Mouse (Mus musculus): ENCODE measurements around the gene Arhgap5.
A peak's percentile ranks its signal among the peaks of the same experiment; 100 is the strongest.
"Not testable (repeated sequence)": the region's sequence is repeated elsewhere in the genome, so short reads cannot be mapped to it uniquely, and the experiment has no call there.

Gene Arhgap5

DNA sequence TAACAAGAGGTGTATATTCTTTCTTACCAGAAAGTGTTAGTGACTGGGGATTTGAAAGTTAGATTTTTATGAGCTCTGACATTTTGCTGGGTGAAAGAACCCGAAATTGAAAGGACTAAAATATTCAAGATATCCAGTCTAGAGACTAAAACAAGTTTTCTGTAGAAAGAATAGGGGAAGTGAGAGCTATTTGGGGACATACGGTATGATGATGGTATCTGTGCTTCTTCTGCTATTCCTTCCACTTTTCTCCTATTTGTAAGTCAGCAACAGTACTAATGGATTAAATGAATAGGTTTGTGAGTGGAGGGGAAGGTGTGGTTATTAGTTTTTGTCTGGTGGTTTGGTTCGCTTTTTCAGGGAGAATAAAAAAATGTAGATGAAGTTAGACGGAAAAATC is 37.5 kb downstream of the Arhgap5 start:
- DNase-seq (ENCODE audit: low read depth, low spot score) = no peak

- DNase-seq (ENCODE audit: low read depth, low spot score) = no peak
Observed at GRCm38 (mm10) chr12:52544532-52544931, 40.8 kb downstream of the Arhgap5 start.

DNA sequence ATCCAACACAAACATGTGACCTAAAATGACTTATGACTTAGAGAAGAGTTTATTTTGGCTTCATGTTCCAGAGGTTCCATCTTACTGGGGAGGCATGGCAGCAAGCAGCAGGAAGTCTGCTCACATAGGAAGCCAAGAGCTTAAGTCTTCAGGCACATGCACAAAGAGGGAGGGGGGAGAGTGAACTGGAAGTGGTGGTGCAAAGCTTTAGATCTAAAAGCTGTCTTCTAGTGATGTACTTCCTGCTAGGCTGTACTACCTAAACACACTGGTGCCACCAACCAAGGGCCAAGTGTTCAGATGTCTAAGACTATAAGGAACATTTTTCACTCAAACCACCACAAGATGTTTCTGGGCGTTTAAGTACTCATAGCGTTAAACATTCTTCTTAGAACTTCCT is 48.3 kb downstream of the Arhgap5 start:
- DNase-seq (ENCODE audit: low read depth, low spot score) = no peak

DNA sequence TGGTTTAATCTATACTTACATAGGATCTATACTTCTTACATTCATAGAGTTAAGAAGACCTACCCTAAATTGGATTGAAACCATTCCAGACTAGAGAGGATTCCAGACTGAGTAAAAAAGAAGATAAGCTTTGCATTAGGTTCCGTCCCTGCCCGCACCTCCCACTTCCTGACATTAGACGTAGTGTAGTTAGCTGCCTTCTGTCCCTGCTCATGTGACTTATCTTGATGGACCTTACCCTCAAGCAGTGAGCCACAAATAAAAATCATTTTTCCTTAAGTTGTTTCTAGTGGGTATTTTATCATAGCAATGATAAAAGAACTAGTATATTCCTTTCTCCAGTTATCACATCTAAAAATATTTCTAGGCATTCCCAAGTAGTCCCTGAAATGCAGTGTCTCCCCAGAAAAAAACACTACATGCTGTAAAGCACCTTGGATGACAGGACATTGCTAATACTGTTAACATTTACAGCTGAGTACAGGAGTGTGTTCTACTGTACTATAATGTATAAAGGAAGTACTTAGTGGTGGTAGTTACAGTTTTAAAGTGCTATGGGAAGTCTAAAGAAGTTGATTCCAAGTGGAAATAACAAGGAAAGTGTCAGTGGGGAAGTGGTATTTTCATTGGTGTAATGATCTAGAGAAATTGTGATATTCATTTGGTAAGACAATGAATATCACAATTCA is 51.6 kb downstream of the Arhgap5 start:
- DNase-seq (ENCODE audit: low read depth, low spot score) = no peak

DNA sequence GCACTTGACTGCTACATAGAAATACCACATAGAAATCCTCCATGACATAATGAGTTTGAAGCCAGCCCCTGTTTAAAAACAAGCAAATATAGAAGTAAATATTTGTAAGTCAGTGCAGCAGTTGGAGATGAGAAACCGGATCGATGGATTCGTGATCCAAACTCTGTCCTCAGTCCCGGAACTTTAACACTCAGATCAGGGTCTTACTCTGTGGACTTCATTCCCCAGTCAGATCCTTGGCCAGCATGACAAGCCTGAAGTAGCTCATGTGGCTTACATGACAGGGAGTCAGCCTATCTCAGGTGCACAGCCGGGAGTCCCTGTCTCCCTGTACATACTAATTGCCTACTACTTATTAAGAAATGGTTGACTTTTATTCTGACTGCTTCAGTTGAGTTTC is 61.9 kb downstream of the Arhgap5 start:
- DNase-seq (ENCODE audit: low read depth, low spot score) = no peak

GRCm38 (mm10) chr12:52573371-52573770 is 69.6 kb downstream of the Arhgap5 start:
- no peak for DNase-seq (ENCODE audit: low read depth, low spot score)

DNA sequence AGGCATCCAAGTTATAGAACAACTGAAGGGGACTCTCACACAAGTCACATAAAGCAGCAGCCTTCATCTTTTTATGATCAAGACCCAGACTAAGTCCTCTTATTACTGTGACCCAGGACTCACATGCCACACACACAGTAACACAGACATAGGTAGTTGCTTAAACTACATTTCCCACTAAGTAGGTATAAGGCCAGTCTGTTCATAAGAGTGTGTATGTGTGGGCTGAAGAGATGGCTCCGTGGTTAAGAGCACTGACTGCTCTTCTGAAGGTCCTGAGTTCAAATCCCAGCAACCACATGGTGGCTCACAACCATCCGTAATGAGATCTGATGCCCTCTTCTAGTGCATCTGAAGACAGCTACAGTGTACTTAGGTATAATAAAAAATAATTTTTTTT is 82.7 kb downstream of the Arhgap5 start:
- DNase-seq (ENCODE audit: low read depth, low spot score) = not testable (repeated sequence)

DNA sequence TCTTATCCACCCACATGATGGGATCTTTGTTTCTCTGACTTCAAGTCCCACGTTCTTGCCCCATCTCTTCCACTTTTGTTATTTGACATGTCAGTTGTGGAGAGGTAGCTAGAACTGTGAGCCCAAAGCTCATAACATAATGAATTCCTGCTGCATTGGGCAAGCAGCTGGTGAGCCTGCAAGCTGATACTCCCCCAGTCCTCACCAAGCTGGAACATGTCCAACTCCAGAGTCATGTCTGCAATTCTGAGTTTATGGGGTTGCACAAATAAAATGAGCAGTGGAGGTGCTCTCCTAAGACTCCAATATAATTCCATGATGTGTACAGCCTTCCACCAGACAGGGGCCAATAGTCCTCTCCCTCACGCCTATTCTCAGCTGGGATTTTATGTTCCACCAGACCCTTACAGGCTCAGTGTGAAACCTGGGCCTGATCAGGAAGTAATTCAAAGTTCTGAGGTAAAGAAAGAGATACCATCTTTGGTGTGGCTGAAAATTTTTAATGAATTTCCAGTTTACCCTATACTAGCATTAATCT is 83.8 kb downstream of the Arhgap5 start:
- DNase-seq (ENCODE audit: low read depth, low spot score) = peak; percentile 66

DNA sequence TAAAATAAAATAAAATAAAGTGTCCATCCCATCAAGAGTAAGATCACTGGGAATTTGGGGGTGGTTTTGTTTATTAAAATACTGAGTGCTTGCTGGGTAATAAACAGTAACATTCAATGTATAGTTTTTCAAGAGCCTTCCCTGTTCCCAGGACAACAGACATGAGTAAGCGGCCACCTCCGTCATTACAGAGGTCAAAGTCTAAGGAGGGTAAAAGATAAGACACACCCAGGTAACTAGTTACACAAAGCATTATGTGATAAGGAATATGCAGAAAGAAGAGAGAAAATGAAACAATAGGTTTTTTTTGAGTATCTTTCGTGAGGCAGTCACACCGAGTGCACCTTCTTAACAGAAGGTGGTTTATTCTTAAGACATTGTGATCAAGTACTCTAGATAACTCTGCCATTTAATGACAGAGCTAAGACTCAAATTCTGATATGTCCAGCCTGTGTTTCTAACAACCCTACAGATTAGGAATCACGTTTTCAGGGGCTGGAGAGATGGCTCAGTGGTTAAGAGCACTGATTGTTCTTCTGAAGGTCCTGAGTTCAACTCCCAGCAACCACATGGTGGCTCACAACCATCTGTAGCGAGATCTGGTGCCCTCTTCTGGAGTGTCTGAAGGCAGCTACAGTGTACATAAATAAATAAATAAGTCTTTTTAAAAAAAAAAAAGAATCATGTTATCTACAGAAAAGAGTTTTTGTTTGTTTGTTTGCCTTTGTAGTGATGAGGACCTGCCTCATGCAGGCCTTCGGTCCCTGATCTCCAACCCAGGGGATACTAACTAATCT is 91.8 kb downstream of the Arhgap5 start:
- DNase-seq (ENCODE audit: low read depth, low spot score) = no peak

DNA sequence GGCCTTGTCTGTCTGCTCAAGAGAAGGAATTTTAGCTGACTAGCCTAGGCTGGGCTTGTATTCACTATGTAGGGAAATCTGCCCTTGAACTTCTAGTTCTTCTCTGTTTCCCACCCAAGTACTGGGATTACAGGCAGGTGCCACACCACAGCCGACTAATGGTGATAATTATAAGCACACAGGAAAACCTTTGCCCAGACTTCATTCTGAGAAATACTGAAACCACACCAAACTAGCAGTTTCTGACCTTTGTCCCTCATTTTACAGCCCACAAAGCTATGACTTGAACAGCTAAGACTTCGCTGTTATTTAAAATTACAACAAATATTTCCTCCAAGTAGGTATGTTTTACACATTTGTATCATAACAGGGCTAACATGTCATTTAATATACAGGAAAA is 98.7 kb downstream of the Arhgap5 start:
- DNase-seq (ENCODE audit: low read depth, low spot score) = no peak

GRCm38 (mm10) chr12:52602883-52603694 is 99.3 kb downstream of the Arhgap5 start:
- DNase-seq (ENCODE audit: low read depth, low spot score) = peak; percentile 91

DNA sequence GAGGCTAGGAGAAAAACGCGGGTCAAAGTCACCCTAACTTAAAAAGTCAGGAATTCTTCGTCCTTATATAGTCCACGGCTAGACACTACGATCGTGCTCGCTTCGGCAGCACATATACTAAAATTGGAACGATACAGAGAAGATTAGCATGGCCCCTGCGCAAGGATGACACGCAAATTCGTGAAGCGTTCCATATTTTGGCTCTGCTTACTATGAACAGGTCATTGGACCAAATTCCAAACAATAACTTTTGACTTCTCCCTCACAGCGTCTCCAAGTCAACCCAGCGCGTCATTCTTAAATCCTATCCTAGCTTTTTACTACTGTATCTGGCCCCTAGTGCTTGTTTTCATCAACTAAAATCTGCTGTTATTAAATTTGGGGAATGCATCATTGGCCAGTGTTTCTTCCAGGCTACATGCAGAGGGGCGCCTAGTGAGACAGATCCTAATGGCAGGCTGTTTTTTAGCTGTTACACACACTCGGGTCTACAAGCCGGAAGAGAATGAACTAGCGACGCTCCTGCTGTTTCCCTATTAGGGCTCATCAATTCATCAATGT is 100.0 kb downstream of the Arhgap5 start:
- peak; percentile 77 for DNase-seq (ENCODE audit: low read depth, low spot score)

- DNase-seq (ENCODE audit: low read depth, low spot score) = peak; percentile 93
Observed at GRCm38 (mm10) chr12:52604256-52604991, 100.7 kb downstream of the Arhgap5 start.

- no peak for DNase-seq (ENCODE audit: low read depth, low spot score)
Observed at GRCm38 (mm10) chr12:52604992-52605652, 101.3 kb downstream of the Arhgap5 start.

DNA sequence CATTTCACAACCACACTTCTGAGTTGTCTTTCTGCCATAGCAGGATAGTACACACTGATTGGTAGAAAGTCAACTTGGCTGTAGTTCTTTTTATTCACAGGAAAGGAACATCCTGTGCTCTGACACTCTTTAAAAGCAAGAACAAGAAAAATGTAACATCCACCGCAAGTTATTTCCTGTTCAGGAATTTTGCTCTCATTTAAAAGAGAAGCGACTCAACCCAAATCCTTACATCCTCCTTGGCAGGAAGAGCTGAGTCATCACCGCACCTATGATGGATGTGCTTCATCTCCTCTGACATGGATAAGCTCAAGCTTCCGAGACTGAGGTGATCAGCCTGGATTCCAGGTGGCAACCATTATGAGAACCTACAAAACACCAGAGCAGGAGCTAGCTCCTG is 103.6 kb downstream of the Arhgap5 start:
- DNase-seq (ENCODE audit: low read depth, low spot score) = no peak

- DNase-seq (ENCODE audit: low read depth, low spot score) = no peak
Observed at GRCm38 (mm10) chr12:52615703-52616102, 111.9 kb downstream of the Arhgap5 start.

DNA sequence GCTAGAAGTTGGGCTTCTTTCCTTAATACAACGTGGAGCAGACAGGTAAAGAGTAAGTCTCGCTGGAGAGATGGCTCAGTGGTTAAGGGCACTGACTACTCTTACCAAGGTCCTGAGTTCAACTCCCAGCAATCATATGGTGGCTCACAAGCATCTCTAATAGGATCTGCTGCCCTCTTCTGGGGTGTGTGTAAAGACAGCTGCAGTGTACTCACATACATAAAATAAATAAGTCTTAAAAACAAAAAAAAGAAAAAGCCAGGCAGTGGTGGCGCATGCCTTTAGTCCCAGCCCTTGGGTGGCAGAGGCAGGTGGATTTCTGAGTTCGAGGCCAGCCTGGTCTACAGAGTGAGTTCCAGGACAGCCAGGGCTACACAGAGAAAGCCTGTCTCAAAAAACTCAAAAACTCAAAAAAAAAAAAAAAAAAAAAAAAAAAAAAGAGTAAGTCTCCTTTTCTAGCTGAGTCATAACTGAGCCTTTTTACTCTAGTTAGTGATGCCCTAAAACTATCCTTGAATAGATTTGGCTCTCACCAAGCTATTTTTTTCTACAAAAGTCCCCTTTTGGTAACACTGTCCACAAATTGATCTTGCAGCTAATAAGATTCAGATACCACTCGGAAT is 114.8 kb downstream of the Arhgap5 start:
- DNase-seq (ENCODE audit: low read depth, low spot score) = no peak

DNA sequence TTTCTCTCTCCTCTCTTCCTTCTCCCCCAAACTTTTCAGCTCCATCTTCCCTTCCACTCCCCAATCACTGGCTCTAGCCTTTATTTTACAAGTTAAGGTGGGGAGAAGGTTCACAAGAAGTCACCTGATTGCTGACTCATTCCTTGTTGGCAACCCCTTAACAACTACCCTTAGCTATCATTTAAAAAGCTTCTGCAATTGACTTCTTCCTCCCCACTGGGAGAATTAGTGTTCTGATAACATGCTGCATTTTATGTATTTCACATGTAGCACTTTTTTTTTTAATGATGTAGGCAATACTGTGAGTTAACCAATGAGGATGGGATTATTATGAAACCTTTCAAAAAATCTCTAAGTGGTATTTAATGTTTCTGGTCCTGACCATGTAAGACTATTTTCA is 115.9 kb downstream of the Arhgap5 start:
- DNase-seq (ENCODE audit: low read depth, low spot score) = no peak

All from forelimb bud, embryonic 11.5 days (tissue).